Mouse (Mus musculus): ENCODE measurements at regions not wholly inside any gene's neighbourhood (a gene's known extent, or its start where the extent isn't known, plus 50 kb on each side); places are given as distances from the start of the nearest gene placed in this dataset.

- 60% methylated on average over 5 of the region's 5 CpGs for WGBS
- Histone ChIP-seq H3K9me3 (replicated peaks; ENCODE audit: low read length) (no peaks in the 10 kb centered on the region), H3K4me1 (replicated peaks; ENCODE audit: insufficient read depth, low read length) (no peaks in the 10 kb centered on the region), H3K27ac (no peak overlapping the region), H3K36me3 (ENCODE audit: insufficient read depth, low read length) (no peaks in the 10 kb centered on the region), H3K27me3 (ENCODE audit: insufficient read depth, low read length) (no peaks in the 10 kb centered on the region), H3K4me2 (ENCODE audit: low read length) (no peak overlapping the region), H3K9ac (ENCODE audit: low read depth, low read length) (no peak overlapping the region), H3K4me3 (replicated peaks; ENCODE audit: low read depth, low read length) (no peak overlapping the region)
- no peak for ATAC-seq (replicated peaks; ENCODE audit: low FRiP score, low read depth)
- TF ChIP-seq CTCF (IDR thresholded peaks at IDR 0.05; ENCODE audit: low read depth), result no peak
- DNase-seq (ENCODE audit: low spot score), result peak; percentile 46
Observed at GRCm38 (mm10) chr2:108935981-108936762, 344.4 kb upstream of the Kif18a start.

- no peak for TF ChIP-seq CTCF (IDR thresholded peaks at IDR 0.05; ENCODE audit: low read depth)
- ATAC-seq (replicated peaks; ENCODE audit: low FRiP score, low read depth), result no peak
- Histone ChIP-seq H3K4me3 (replicated peaks; ENCODE audit: low read depth, low read length) (no peak overlapping the region), H3K36me3 (ENCODE audit: insufficient read depth, low read length) (no peaks in the 10 kb centered on the region), H3K27ac (no peak overlapping the region), H3K27me3 (ENCODE audit: insufficient read depth, low read length) (no peaks in the 10 kb centered on the region), H3K4me2 (ENCODE audit: low read length) (no peak overlapping the region), H3K4me1 (replicated peaks; ENCODE audit: insufficient read depth, low read length) (no peaks in the 10 kb centered on the region), H3K9me3 (replicated peaks; ENCODE audit: low read length) (no peaks in the 10 kb centered on the region), H3K9ac (ENCODE audit: low read depth, low read length) (no peak overlapping the region)
- 89% methylated on average over 5 of the region's 5 CpGs for WGBS
- DNase-seq (ENCODE audit: low spot score), result no peak
Observed at GRCm38 (mm10) chr2:108980921-108981320, 299.6 kb upstream of the Kif18a start.

GRCm38 (mm10) chr2:109016223-109016622 lies 264.3 kb upstream of the Kif18a start:
- H3K4me1 ChIP-seq (replicated peaks; ENCODE audit: insufficient read depth, low read length), result no peaks in the 10 kb centered on the region
- TF ChIP-seq CTCF (IDR thresholded peaks at IDR 0.05; ENCODE audit: low read depth), result no peak
- no peak for ATAC-seq (replicated peaks; ENCODE audit: low FRiP score, low read depth)
- H3K36me3 ChIP-seq (ENCODE audit: insufficient read depth, low read length), result no peaks in the 10 kb centered on the region
- H3K9ac ChIP-seq (ENCODE audit: low read depth, low read length), result no peak overlapping the region
- no peaks in the 10 kb centered on the region for H3K9me3 ChIP-seq (replicated peaks; ENCODE audit: low read length)
- DNase-seq (ENCODE audit: low spot score), result peak; percentile 36
- no peak overlapping the region for H3K4me2 ChIP-seq (ENCODE audit: low read length)
- H3K27ac ChIP-seq, result no peak overlapping the region
- H3K27me3 ChIP-seq (ENCODE audit: insufficient read depth, low read length), result no peaks in the 10 kb centered on the region
- 47% methylated on average over 1 of the region's 1 CpGs for WGBS
- no peak overlapping the region for H3K4me3 ChIP-seq (replicated peaks; ENCODE audit: low read depth, low read length)

- WGBS, result 76% methylated on average over 1 of the region's 1 CpGs
- Histone ChIP-seq H3K36me3 (ENCODE audit: insufficient read depth, low read length) (no peaks in the 10 kb centered on the region), H3K27me3 (ENCODE audit: insufficient read depth, low read length) (no peaks in the 10 kb centered on the region), H3K9ac (ENCODE audit: low read depth, low read length) (no peak overlapping the region), H3K27ac (no peak overlapping the region), H3K4me3 (replicated peaks; ENCODE audit: low read depth, low read length) (no peak overlapping the region), H3K4me1 (replicated peaks; ENCODE audit: insufficient read depth, low read length) (no peaks in the 10 kb centered on the region), H3K9me3 (replicated peaks; ENCODE audit: low read length) (no peaks in the 10 kb centered on the region), H3K4me2 (ENCODE audit: low read length) (no peak overlapping the region)
- ATAC-seq (replicated peaks; ENCODE audit: low FRiP score, low read depth) (no peak), DNase-seq (ENCODE audit: low spot score) (no peak)
- no peak for TF ChIP-seq CTCF (IDR thresholded peaks at IDR 0.05; ENCODE audit: low read depth)
Observed at GRCm38 (mm10) chr2:109017018-109017707, 263.4 kb upstream of the Kif18a start.

GRCm38 (mm10) chr2:109038131-109038695 lies 242.3 kb upstream of the Kif18a start:
- H3K9ac ChIP-seq (ENCODE audit: low read depth, low read length), result no peak overlapping the region
- no peaks in the 10 kb centered on the region for H3K4me1 ChIP-seq (replicated peaks; ENCODE audit: insufficient read depth, low read length)
- 80% methylated on average over 6 of the region's 6 CpGs for WGBS
- no peaks in the 10 kb centered on the region for H3K27me3 ChIP-seq (ENCODE audit: insufficient read depth, low read length)
- H3K4me3 ChIP-seq (replicated peaks; ENCODE audit: low read depth, low read length), result no peak overlapping the region
- H3K27ac ChIP-seq, result no peak overlapping the region
- no peak for ATAC-seq (replicated peaks; ENCODE audit: low FRiP score, low read depth)
- no peak for DNase-seq (ENCODE audit: low spot score)
- H3K4me2 ChIP-seq (ENCODE audit: low read length), result no peak overlapping the region
- no peaks in the 10 kb centered on the region for H3K9me3 ChIP-seq (replicated peaks; ENCODE audit: low read length)
- TF ChIP-seq CTCF (IDR thresholded peaks at IDR 0.05; ENCODE audit: low read depth), result no peak
- H3K36me3 ChIP-seq (ENCODE audit: insufficient read depth, low read length), result no peaks in the 10 kb centered on the region

Data from kidney, postnatal 0 days (tissue).